Mouse (Mus musculus): Measurements from ENCODE around the gene Stoml3.

- no peak for TF ChIP-seq CTCF (conservative IDR thresholded peaks at IDR 0.05; ENCODE audit: low read length)
- TF ChIP-seq POU5F1 (IDR thresholded peaks at IDR 0.05; ENCODE audit: borderline replicate concordance, low read length): no peak
- no peak for TF ChIP-seq NANOG (IDR thresholded peaks at IDR 0.05; ENCODE audit: borderline replicate concordance, low read length)
Observed at GRCm38 (mm10) chr3:53466481-53466880, 22.0 kb upstream of the Stoml3 start.

Measured in E14TG2a.4 (cell line).